Mouse (Mus musculus): Measurements from ENCODE around the gene Slc39a11. TPM values are rescaled to one million over a fixed set of nuclear protein-coding genes. Genes with fewer than 3 reads are reported as not detected.
"Not testable (repeated sequence)": the region's sequence is repeated elsewhere in the genome, so short reads cannot be mapped to it uniquely, and the experiment has no call there.

Slc39a11 gene
- total RNA-seq, 2 experiments from 2014 or later, result 23.9 to 26.0 TPM

- no peak for DNase-seq (ENCODE audit: low spot score in 2 of 2)
These were observed 48.1 kb downstream of the Slc39a11 start for GRCm38 (mm10) chr11:113601616-113602343.

- no peak for DNase-seq (ENCODE audit: low spot score in 2 of 2)
These were observed 49.2 kb downstream of the Slc39a11 start for GRCm38 (mm10) chr11:113600526-113601245.

- no peak for DNase-seq (ENCODE audit: low spot score in 2 of 2)
These were observed 52.2 kb downstream of the Slc39a11 start for GRCm38 (mm10) chr11:113597632-113598031.

GRCm38 (mm10) chr11:113595144-113595543, 54.7 kb downstream of the Slc39a11 start:
- no peak for DNase-seq (ENCODE audit: low spot score in 2 of 2)

GRCm38 (mm10) chr11:113588936-113589335, 60.9 kb downstream of the Slc39a11 start:
- DNase-seq (ENCODE audit: low spot score in 2 of 2), result no peak

- DNase-seq (ENCODE audit: low spot score in 2 of 2), result no peak
These were observed 63.5 kb downstream of the Slc39a11 start for GRCm38 (mm10) chr11:113586423-113586822.

- no peak for DNase-seq (ENCODE audit: low spot score in 2 of 2)
These were observed 65.8 kb downstream of the Slc39a11 start for GRCm38 (mm10) chr11:113583879-113584661.

- DNase-seq (ENCODE audit: low spot score in 2 of 2), result no peak
These were observed 72.7 kb downstream of the Slc39a11 start for GRCm38 (mm10) chr11:113577221-113577620.

- no peak for DNase-seq (ENCODE audit: low spot score in 2 of 2)
These were observed 77.2 kb downstream of the Slc39a11 start for GRCm38 (mm10) chr11:113572641-113573040.

GRCm38 (mm10) chr11:113571616-113572015, 78.3 kb downstream of the Slc39a11 start:
- no peak for DNase-seq (ENCODE audit: low spot score in 2 of 2)

GRCm38 (mm10) chr11:113568999-113569398, 80.9 kb downstream of the Slc39a11 start:
- no peak for DNase-seq (ENCODE audit: low spot score in 2 of 2)

GRCm38 (mm10) chr11:113567926-113568325, 82.0 kb downstream of the Slc39a11 start:
- DNase-seq (ENCODE audit: low spot score in 2 of 2), result not testable (repeated sequence)

- peak; percentile 35 to 62 for DNase-seq (ENCODE audit: low spot score in 2 of 2)
These were observed 84.6 kb downstream of the Slc39a11 start for GRCm38 (mm10) chr11:113565006-113565995.

GRCm38 (mm10) chr11:113562326-113562725, 87.6 kb downstream of the Slc39a11 start:
- DNase-seq (ENCODE audit: low spot score in 2 of 2), result no peak

- no peak for DNase-seq (ENCODE audit: low spot score in 2 of 2)
These were observed 89.7 kb downstream of the Slc39a11 start for GRCm38 (mm10) chr11:113560150-113560549.

- DNase-seq (ENCODE audit: low spot score in 2 of 2), result no peak
These were observed 91.4 kb downstream of the Slc39a11 start for GRCm38 (mm10) chr11:113558505-113558904.

- no peak for DNase-seq (ENCODE audit: low spot score in 2 of 2)
These were observed 93.7 kb downstream of the Slc39a11 start for GRCm38 (mm10) chr11:113556142-113556541.

- no peak for DNase-seq (ENCODE audit: low spot score in 2 of 2)
These were observed 95.0 kb downstream of the Slc39a11 start for GRCm38 (mm10) chr11:113554701-113555360.

GRCm38 (mm10) chr11:113554194-113554593, 95.7 kb downstream of the Slc39a11 start:
- DNase-seq (ENCODE audit: low spot score in 2 of 2), result no peak

GRCm38 (mm10) chr11:113553605-113554004, 96.3 kb downstream of the Slc39a11 start:
- DNase-seq (ENCODE audit: low spot score in 2 of 2), result no peak
